Comparison of ENCODE assay signal across 13 mouse cellular contexts in genomic region chr12:104822838-104823599, GRCm38 (mm10). TPM values are rescaled to one million over a fixed set of nuclear protein-coding genes. Genes with fewer than 3 reads are reported as not detected.
DNase-seq lines count a peak whose midpoint lies in the region; ATAC-seq and TF ChIP-seq lines count a peak whose summit lies in the region.
"Had no signal": no experiment of that assay in that cellular context is flagged by ENCODE, and none has a peak within 500 bp of the region (broad histone marks: within the 10 kb centered on the region; RNA-seq: fewer than 3 reads in every experiment).

No protein-coding gene starts in this region.

- H3K79me2 ChIP-seq in CH12.LX (replicated peaks; ENCODE audit: control insufficient read depth, extremely low read depth, insufficient read depth, poor library complexity, severe bottlenecking), result no peaks in the 10 kb centered on the region

- dilution Hi-C loops in CH12.LX (cut with MboI; ENCODE audit: extremely low pct_ligation_motif_present, extremely low pct_unique_long_range_greater_than_20kb, low sequenced_read_pairs), result no loop called here

- no peak for ATAC-seq in liver, embryonic 14.5 days (ENCODE audit: insufficient read depth)

- TF ChIP-seq RAD21 in CH12.LX (IDR thresholded peaks at IDR 0.05; ENCODE audit: low read depth, low read length), result peak; percentile 15

- no peak overlapping the region for H3K4me2 ChIP-seq in CH12.LX (ENCODE audit: insufficient read depth, low read depth, poor library complexity, severe bottlenecking)
- H3K4me2 ChIP-seq in liver, embryonic 14.5 days (ENCODE audit: low read depth), result no peak overlapping the region
- H3K4me2 ChIP-seq: forebrain, embryonic 12.5 days; neural tube, embryonic 15.5 days had no signal

- peak in 1 of 2 experiments; percentile 49; a peak in 2 of 4 replicates for TF ChIP-seq CTCF in CH12.LX (conservative IDR thresholded peaks at IDR 0.05 in 1 of 2, IDR thresholded peaks at IDR 0.05 in 1 of 2; ENCODE audit: low read depth in 2 of 2, low read length in 2 of 2)
- peak; percentile 61 for TF ChIP-seq CTCF in liver, embryonic 14.5 days (IDR thresholded peaks at IDR 0.05; ENCODE audit: low read depth)

- H3K4me3 ChIP-seq in CH12.LX (replicated peaks in 1 of 3; ENCODE audit: low read depth in 2 of 3, low read length in 2 of 3, poor library complexity in 1 of 3), result no peak overlapping the region
- H3K4me3 ChIP-seq in liver, embryonic 14.5 days (ENCODE audit: insufficient read depth in 1 of 2, low read depth in 2 of 2, low read length in 2 of 2), result no peak overlapping the region
- H3K4me3 ChIP-seq: forebrain, embryonic 12.5 days; left cerebral cortex, adult 2 months; megakaryocyte, embryonic 14.5 days; neural tube, embryonic 15.5 days had no signal

- H3K27me3 ChIP-seq in CH12.LX (replicated peaks), result peaks cover 51% of the 10 kb centered on the region
- no peaks in the 10 kb centered on the region for H3K27me3 ChIP-seq in liver, embryonic 14.5 days (ENCODE audit: control insufficient read depth, insufficient read depth, low read length)
- H3K27me3 ChIP-seq: neural tube, embryonic 15.5 days had no signal

- TF ChIP-seq EP300 in CH12.LX (IDR thresholded peaks at IDR 0.05; ENCODE audit: low read length), result no peak
- TF ChIP-seq EP300 in liver, embryonic 14.5 days (IDR thresholded peaks at IDR 0.05; ENCODE audit: low read depth), result no peak

- H3K9me3 ChIP-seq in CH12.LX (replicated peaks; ENCODE audit: low read length), result peaks cover 3% of the 10 kb centered on the region
- H3K9me3 ChIP-seq in liver, embryonic 14.5 days (ENCODE audit: control insufficient read depth, low read length), result no peaks in the 10 kb centered on the region
- H3K9me3 ChIP-seq: forebrain, embryonic 12.5 days; megakaryocyte, embryonic 14.5 days; neural tube, embryonic 15.5 days had no signal

- TF ChIP-seq POLR2A in CH12.LX (IDR thresholded peaks at IDR 0.05; ENCODE audit: low read depth, low read length), result no peak

- peaks cover 0 to 2% of the 10 kb centered on the region in 2 experiments; a peak in 1 of 4 replicates for H3K4me1 ChIP-seq in CH12.LX (ENCODE audit: control insufficient read depth in 1 of 2, insufficient read depth in 2 of 2)
- H3K4me1 ChIP-seq in liver, embryonic 14.5 days (replicated peaks; ENCODE audit: control insufficient read depth in 2 of 2, insufficient read depth in 2 of 2, low read length in 1 of 2), result peaks cover 30 to 32% of the 10 kb centered on the region in 2 experiments

- peak; percentile 66 for DNase-seq in kidney, adult 18-20 months
- no peak for DNase-seq in kidney, postnatal 4 days
- no peak for DNase-seq in CH12.LX (ENCODE audit: extremely low read depth)
- peak; percentile 66 to 67 for DNase-seq in kidney, adult 8-10 months
- no peak for DNase-seq in liver, embryonic 14.5 days (ENCODE audit: low read depth in 3 of 3, low spot score in 3 of 3)
- no peak for DNase-seq in heart, postnatal 36 days
- DNase-seq in left cerebral cortex, postnatal 25 days (ENCODE audit: low spot score in 2 of 2), result no peak
- DNase-seq: adrenal gland, postnatal 36 days; lung, adult 18-20 months had no signal

- no peaks in the 10 kb centered on the region for H3K36me3 ChIP-seq in CH12.LX (replicated peaks in 1 of 2; ENCODE audit: control insufficient read depth in 1 of 2, insufficient read depth in 1 of 2, low read length in 1 of 2)
- no peaks in the 10 kb centered on the region for H3K36me3 ChIP-seq in liver, embryonic 14.5 days (replicated peaks; ENCODE audit: control insufficient read depth, insufficient read depth, low read depth)
- H3K36me3 ChIP-seq: forebrain, embryonic 12.5 days; neural tube, embryonic 15.5 days had no signal

- intact Hi-C loops in heart, postnatal 36 days (cut with DNase I), result loop anchor here (5.0 kb wide), 1 partner anchor 56 kb away; no protein-coding TSS in a partner anchor
- intact Hi-C loops in left cerebral cortex, postnatal 25 days (cut with DNase I), result no loop called here

- no peak overlapping the region for H3K9ac ChIP-seq in CH12.LX (ENCODE audit: insufficient read depth, low read depth)
- no peak overlapping the region for H3K9ac ChIP-seq in liver, embryonic 14.5 days (replicated peaks)
- H3K9ac ChIP-seq: forebrain, embryonic 12.5 days; neural tube, embryonic 15.5 days had no signal

- WGBS in liver, embryonic 14.5 days (ENCODE audit: insufficient replicate concordance), result 78% methylated on average over 10 of the region's 10 CpGs

- in situ Hi-C loops in CH12.LX (cut with MboI; ENCODE audit: low pct_ligation_motif_present, low pct_unique_long_range_greater_than_20kb, low sequenced_read_pairs), result loop anchor here (5.0 kb wide), 1 partner anchor 114 kb away; no protein-coding TSS in a partner anchor

- no peak overlapping the region for H3K27ac ChIP-seq in CH12.LX (ENCODE audit: insufficient read depth, low read depth)
- H3K27ac ChIP-seq in liver, embryonic 14.5 days, result peak overlapping the region; percentile 2; the same call in 1 of the 2 replicates
- H3K27ac ChIP-seq: forebrain, embryonic 12.5 days; left cerebral cortex, adult 2 months; neural tube, embryonic 15.5 days had no signal

TF ChIP-seq in CH12.LX, 34 proteins besides CTCF, POLR2A, EP300 and RAD21:
- TF ChIP-seq MAZ (IDR thresholded peaks at IDR 0.05; ENCODE audit: low read depth, low read length), result no peak
- TF ChIP-seq HCFC1 (IDR thresholded peaks at IDR 0.05; ENCODE audit: low read depth, low read length), result no peak
- TF ChIP-seq CHD2 (IDR thresholded peaks at IDR 0.05; ENCODE audit: low read length), result no peak

RNA-seq across cellular contexts. Expression of gene Clmn, which starts 41.9 kb away (rescaled TPM):
- total RNA-seq in CH12.LX (2012; rRNA removed) (not detected in 2 replicates), CH12.LX (2014; rRNA removed) (not detected in 2 replicates)
- not detected in 2 replicates for polyA plus RNA-seq in CH12.LX (2012; ENCODE audit: insufficient read length, low read depth)
- polyA plus RNA-seq in liver, embryonic 14.5 days (2012; rRNA removed), result 0.27 and 0.33 TPM in 2 replicates
- polyA plus RNA-seq in liver, embryonic 14.5 days (2014; fragmentation: Nextera tagmentation; extraction: Ambion mirVana), result 0.32 and 0.39 TPM in 2 replicates
- total RNA-seq in heart, postnatal 36 days (2021), result 1 to 10 TPM; 1.8 to 3.2 TPM
- total RNA-seq in left cerebral cortex, postnatal 25 days (2021), result 10 to 100 TPM; 41.3 to 43.0 TPM

Comparison
In these comparisons a context has a peak if more than half of its experiments do, and no peak if none do; other contexts are left out.
1. DNase-seq: peak in kidney, adult 18-20 months (single experiment) and kidney, adult 8-10 months (2 of 2); none in kidney, postnatal 4 days (0 of 2), CH12.LX (single experiment), liver, embryonic 14.5 days (0 of 3), heart, postnatal 36 days (0 of 2) and left cerebral cortex, postnatal 25 days (0 of 2).
2. RNA of gene Clmn, which starts 41.9 kb away (total RNA-seq): 41.3 to 43.0 TPM in left cerebral cortex, postnatal 25 days; 1.8 to 3.2 TPM in heart, postnatal 36 days and not detected in CH12.LX; every median in the first group is over 10 times any median in the second.